Mouse (Mus musculus) E14TG2a.4 (cell line): ENCODE measurements around the gene Dpep1.

Experiments
- H3K27me3 ChIP-seq: 2 replicates; pipeline ENCODE4 v1.6.1; 2014; ENCODE audit warnings: low read length, control low read depth; ENCODE audit not compliant: insufficient read depth
- H3K36me3 ChIP-seq: 2 replicates; pipeline ENCODE4 v1.6.1; 2014; ENCODE audit warnings: low read length, control low read depth; ENCODE audit not compliant: insufficient read depth
- H3K4me1 ChIP-seq: replicated peaks from 2 replicates; pipeline ENCODE4 v1.6.1; 2014; ENCODE audit warnings: low read depth, low read length, control low read depth
- H3K4me3 ChIP-seq: replicated peaks from 2 replicates; pipeline ENCODE4 v1.5.1; 2014; ENCODE audit warnings: mild to moderate bottlenecking, low read length
- H3K9me3 ChIP-seq: 2 replicates; pipeline ENCODE4 v1.6.1; 2014; ENCODE audit warnings: low read length, control low read depth
- CTCF ChIP-seq: conservative IDR thresholded peaks from 2 replicates; pipeline ENCODE4 v1.5.1; 2014; ENCODE audit warnings: low read length
- NANOG ChIP-seq: IDR thresholded peaks from 2 replicates; pipeline ENCODE4 v1.6.1; 2014; ENCODE audit warnings: borderline replicate concordance, low read length, mixed read lengths
- POU5F1 ChIP-seq: IDR thresholded peaks from 2 replicates; pipeline ENCODE4 v1.6.1; 2014; ENCODE audit warnings: low read length, borderline replicate concordance

Dpep1 gene

DNA sequence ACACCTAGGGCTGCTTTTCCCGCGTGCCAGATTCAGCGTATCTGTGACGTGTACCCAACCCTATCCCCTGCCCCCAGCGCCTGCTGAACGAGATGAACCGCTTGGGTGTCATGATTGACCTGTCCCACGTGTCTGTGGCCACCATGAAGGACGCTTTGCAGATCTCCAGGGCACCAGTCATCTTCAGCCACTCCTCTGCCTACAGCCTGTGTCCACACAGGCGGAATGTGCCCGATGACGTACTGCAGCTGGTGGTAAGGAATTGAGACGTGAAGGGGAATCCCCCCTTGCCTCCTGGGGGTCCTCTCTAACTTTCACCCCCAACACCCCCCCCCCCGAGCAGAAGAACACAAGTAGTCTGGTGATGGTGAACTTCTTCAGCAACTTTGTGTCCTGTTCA lies 13.8 kb downstream of the Dpep1 start:
- no peaks in the 10 kb centered on the region for H3K9me3 ChIP-seq
- no peak overlapping the region for H3K4me3 ChIP-seq
- peaks cover 23% of the 10 kb centered on the region for H3K4me1 ChIP-seq
- no peaks in the 10 kb centered on the region; the same call in 1 of the 2 replicates for H3K27me3 ChIP-seq
- H3K36me3 ChIP-seq: peaks cover 13% of the 10 kb centered on the region
- TF ChIP-seq NANOG: no peak

GRCm38 (mm10) chr8:123202288-123202687 lies 16.2 kb downstream of the Dpep1 start:
- Histone ChIP-seq H3K27me3 (no peaks in the 10 kb centered on the region; the same call in 1 of the 2 replicates), H3K9me3 (no peaks in the 10 kb centered on the region), H3K4me3 (no peak overlapping the region), H3K4me1 (peaks cover 16% of the 10 kb centered on the region), H3K36me3 (peaks cover 33% of the 10 kb centered on the region)
- TF ChIP-seq CTCF (peak; percentile 99), NANOG (no peak)

GRCm38 (mm10) chr8:123203571-123203970 lies 17.5 kb downstream of the Dpep1 start:
- Histone ChIP-seq H3K36me3 (peaks cover 46% of the 10 kb centered on the region), H3K4me1 (peaks cover 10% of the 10 kb centered on the region; the same call in 1 of the 2 replicates), H3K27me3 (no peaks in the 10 kb centered on the region; the same call in 1 of the 2 replicates), H3K9me3 (no peaks in the 10 kb centered on the region), H3K4me3 (no peak overlapping the region)
- TF ChIP-seq POU5F1 (no peak), CTCF (no peak)

GRCm38 (mm10) chr8:123211876-123212275 lies 25.8 kb downstream of the Dpep1 start:
- Histone ChIP-seq H3K4me3 (peak overlapping the region; percentile 99), H3K9me3 (no peaks in the 10 kb centered on the region), H3K36me3 (peaks cover 44% of the 10 kb centered on the region), H3K4me1 (peaks cover 31% of the 10 kb centered on the region), H3K27me3 (peaks cover 13% of the 10 kb centered on the region)
- TF ChIP-seq NANOG: no peak
- TF ChIP-seq POU5F1: no peak
- TF ChIP-seq CTCF: no peak

- TF ChIP-seq CTCF (no peak), POU5F1 (no peak), NANOG (no peak)
- Histone ChIP-seq H3K4me1 (peaks cover 30% of the 10 kb centered on the region), H3K9me3 (no peaks in the 10 kb centered on the region), H3K36me3 (peaks cover 37% of the 10 kb centered on the region), H3K27me3 (peaks cover 13% of the 10 kb centered on the region), H3K4me3 (peak within 1 kb of the TSS; percentile 99)
Observed at GRCm38 (mm10) chr8:123212321-123213117, 26.5 kb downstream of the Dpep1 start, which contains the start of the genes Chmp1a and Spata33. TSS of gene Chmp1a (minus strand) at chr8:123212763. TSS of gene Spata33 (plus strand) at chr8:123212832.

DNA sequence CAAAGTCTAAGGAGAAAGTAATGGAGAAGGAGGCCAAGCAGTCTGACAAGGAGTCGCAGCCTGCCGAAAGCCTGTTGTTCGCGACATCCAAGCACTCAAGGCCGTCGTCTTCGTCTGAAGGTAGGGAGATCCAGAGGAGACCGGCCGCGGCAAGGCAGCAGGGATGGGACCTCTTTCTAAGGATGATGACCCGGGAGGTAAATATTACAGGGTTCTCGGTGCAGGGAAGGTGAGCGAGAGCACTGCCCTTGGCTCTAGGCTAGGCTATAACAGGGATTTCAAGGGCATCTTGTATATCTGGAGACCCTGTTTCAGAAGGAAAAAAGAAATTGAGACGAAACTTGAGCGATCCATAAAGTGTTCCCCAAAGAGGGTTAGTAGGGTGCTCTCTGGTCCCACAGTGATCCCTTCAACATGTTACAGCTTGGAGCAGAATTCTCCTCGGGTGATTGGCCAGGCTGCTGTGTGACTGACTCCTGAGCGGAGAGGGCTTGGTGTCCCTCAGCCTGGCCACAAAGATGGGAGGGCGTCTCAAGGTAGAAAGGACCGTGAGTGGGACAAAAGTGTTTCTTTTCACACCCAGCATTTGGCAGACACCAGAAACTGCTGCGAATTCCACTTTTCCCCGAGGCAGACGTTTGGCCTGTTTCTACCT lies 27.2 kb downstream of the Dpep1 start:
- Histone ChIP-seq H3K36me3 (peaks cover 30% of the 10 kb centered on the region), H3K4me3 (peak overlapping the region; percentile 99), H3K27me3 (peaks cover 13% of the 10 kb centered on the region), H3K9me3 (no peaks in the 10 kb centered on the region), H3K4me1 (peaks cover 30% of the 10 kb centered on the region)
- TF ChIP-seq NANOG (no peak), CTCF (no peak), POU5F1 (no peak)

DNA sequence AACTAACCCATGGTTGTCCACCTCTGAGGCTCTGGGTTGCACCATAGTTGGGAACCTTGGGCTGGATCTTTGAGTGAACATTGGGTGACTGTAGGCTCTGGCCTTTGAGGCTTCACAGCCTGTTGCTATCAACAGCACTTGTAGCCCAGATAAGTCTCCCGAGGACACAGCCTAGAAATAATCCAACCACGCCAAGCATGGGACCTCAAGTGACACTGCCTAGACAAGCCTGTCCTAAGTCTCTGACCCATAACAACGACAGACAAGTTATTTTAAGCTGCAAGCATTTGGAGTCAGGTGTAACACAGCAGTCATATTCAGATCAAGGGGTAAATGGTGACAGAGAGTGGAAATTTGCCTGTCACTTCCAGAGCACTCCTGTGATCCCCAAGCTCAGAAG lies 29.4 kb downstream of the Dpep1 start:
- no peaks in the 10 kb centered on the region for H3K9me3 ChIP-seq
- H3K27me3 ChIP-seq: peaks cover 13% of the 10 kb centered on the region
- peaks cover 8% of the 10 kb centered on the region for H3K36me3 ChIP-seq
- peaks cover 30% of the 10 kb centered on the region for H3K4me1 ChIP-seq
- H3K4me3 ChIP-seq: no peak overlapping the region
- TF ChIP-seq NANOG (no peak), CTCF (no peak), POU5F1 (no peak)

- peaks cover 28% of the 10 kb centered on the region for H3K4me1 ChIP-seq
- 0 out of 2 replicates have a peak, but pooled peaks cover 2% of the 10 kb centered on the region for H3K36me3 ChIP-seq
- no peaks in the 10 kb centered on the region for H3K9me3 ChIP-seq
- H3K27me3 ChIP-seq: no peaks in the 10 kb centered on the region
- TF ChIP-seq NANOG: no peak
- no peak for TF ChIP-seq CTCF
- no peak for TF ChIP-seq POU5F1
- no peak overlapping the region for H3K4me3 ChIP-seq
Observed at GRCm38 (mm10) chr8:123220917-123221316, 34.9 kb downstream of the Dpep1 start.
